Mouse (Mus musculus) heart, embryonic 16.5 days (tissue): ENCODE data around the gene Isyna1. TPM values are rescaled to one million over a fixed set of nuclear protein-coding genes. Genes with fewer than 3 reads are reported as not detected.

Experiments used
- ATAC-seq: fragments of 200-750 bp; cut with Nextera tagmentation; replicated peaks from 2 replicates; pipeline ENCODE4 v1.8.0; 2017; ENCODE audit warnings: moderate number of reproducible peaks; ENCODE audit not compliant: insufficient read depth, low FRiP score; ENCODE audit errors: extremely low read depth
- H3K27ac ChIP-seq: fragments of 300-500 bp; sonication (generic); 2 replicates; pipeline ENCODE4 v1.5.1; 2014; ENCODE audit warnings: mild to moderate bottlenecking, low read length, control low read depth, moderate library complexity
- H3K27me3 ChIP-seq: fragments of 300-500 bp; sonication (generic); 2 replicates; pipeline ENCODE4 v1.6.1; 2014; ENCODE audit warnings: low read length, mixed read lengths; ENCODE audit not compliant: control insufficient read depth, insufficient read depth
- H3K36me3 ChIP-seq: fragments of 300-500 bp; sonication (generic); 2 replicates; pipeline ENCODE4 v1.6.1; 2014; ENCODE audit not compliant: control insufficient read depth, insufficient read depth
- H3K4me1 ChIP-seq: fragments of 300-500 bp; sonication (generic); 2 replicates; pipeline ENCODE4 v1.6.1; 2014; ENCODE audit warnings: low read length, mixed read lengths; ENCODE audit not compliant: control insufficient read depth, insufficient read depth
- H3K4me2 ChIP-seq: fragments of 300-500 bp; sonication (generic); 2 replicates; pipeline ENCODE4 v1.6.1; 2014; ENCODE audit warnings: low read depth, mild to moderate bottlenecking, control low read depth, low read length
- H3K4me3 ChIP-seq: fragments of 300-500 bp; sonication (generic); 2 replicates; pipeline ENCODE4 v1.5.1; 2014; ENCODE audit warnings: mild to moderate bottlenecking, control low read depth, low read length
- H3K9ac ChIP-seq: fragments of 300-500 bp; sonication (generic); 2 replicates; pipeline ENCODE4 v1.6.1; 2014; ENCODE audit warnings: low read length, control low read depth
- H3K9me3 ChIP-seq: fragments of 300-500 bp; sonication (generic); replicated peaks from 2 replicates; pipeline ENCODE4 v1.6.1; 2016; ENCODE audit warnings: low read length; ENCODE audit not compliant: control insufficient read depth
- WGBS: fragments of 180-500 bp; shearing (Covaris S2); extraction: QIAGEN DNeasy Blood & Tissue Kit; methylation state at CpG from one replicate; pipeline ENCODE4 v1.1.7; 2014; 5-methylcytosine and 5-hydroxymethylcytosine counted together
- polyA plus RNA-seq: library from polyadenylated mRNA; unstranded; fragments of >200 nt; fragmentation: Nextera tagmentation; extraction: Ambion mirVana; gene quantifications from 2 replicates; pipeline ENCODE4 v1.2.1, GENCODE M21; 2015

The Isyna1 gene
- polyA plus RNA-seq, 1 experiment from 2014 or later = 111 TPM

DNA sequence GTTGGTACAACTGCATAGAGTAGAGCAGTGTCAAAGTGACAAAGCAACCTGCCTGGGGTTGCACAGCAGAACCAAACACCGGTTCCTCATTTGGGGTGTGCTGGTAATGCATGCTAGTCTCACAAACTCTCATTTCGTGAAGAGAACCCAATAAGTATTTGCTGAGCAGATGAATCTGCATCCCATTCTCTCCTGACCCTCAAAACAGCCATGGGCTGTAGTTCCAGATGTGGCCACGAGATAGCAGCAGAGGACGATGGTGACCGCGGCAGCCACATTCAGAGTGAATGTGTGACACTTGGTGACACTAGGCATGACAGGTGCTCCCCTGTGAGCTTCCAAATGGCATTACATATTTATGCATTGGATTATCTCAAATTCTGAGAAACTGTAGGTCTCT is 17.7 kb downstream of the Isyna1 start:
- Histone ChIP-seq H3K27ac (peak overlapping the region; percentile 72), H3K9ac (peak overlapping the region; percentile 61), H3K36me3 (no peaks in the 10 kb centered on the region), H3K4me1 (peaks cover 17% of the 10 kb centered on the region), H3K9me3 (no peaks in the 10 kb centered on the region), H3K4me2 (peak overlapping the region; percentile 99), H3K27me3 (no peaks in the 10 kb centered on the region), H3K4me3 (peak overlapping the region; percentile 49)
- ATAC-seq = no peak
- WGBS = 0% methylated on average over 6 of the region's 6 CpGs

DNA sequence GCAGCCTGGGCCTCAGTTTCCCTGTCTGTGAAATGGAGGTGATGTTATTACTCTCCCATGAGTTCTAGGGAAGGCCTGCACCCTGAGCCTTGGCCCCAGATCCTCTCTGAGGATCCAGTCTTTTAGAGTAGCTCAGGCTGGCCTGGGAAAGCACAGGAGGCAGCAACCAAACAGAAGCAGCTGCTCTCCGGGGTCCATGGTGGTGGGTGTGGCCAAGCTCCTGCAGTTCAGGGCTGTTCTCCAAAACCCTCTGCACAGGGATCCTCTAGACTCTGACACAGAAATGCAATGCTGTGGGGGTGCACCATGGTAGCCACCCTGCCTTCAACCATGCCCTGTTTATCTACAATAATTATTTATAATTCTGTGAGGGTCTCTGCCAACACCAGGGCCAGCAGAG is 19.6 kb downstream of the Isyna1 start:
- Histone ChIP-seq H3K27me3 (no peaks in the 10 kb centered on the region), H3K4me2 (no peak overlapping the region), H3K27ac (no peak overlapping the region), H3K4me3 (no peak overlapping the region), H3K9me3 (no peaks in the 10 kb centered on the region), H3K36me3 (no peaks in the 10 kb centered on the region), H3K4me1 (peaks cover 17% of the 10 kb centered on the region), H3K9ac (no peak overlapping the region)
- no peak for ATAC-seq
- 4% methylated on average over 1 of the region's 1 CpGs for WGBS

DNA sequence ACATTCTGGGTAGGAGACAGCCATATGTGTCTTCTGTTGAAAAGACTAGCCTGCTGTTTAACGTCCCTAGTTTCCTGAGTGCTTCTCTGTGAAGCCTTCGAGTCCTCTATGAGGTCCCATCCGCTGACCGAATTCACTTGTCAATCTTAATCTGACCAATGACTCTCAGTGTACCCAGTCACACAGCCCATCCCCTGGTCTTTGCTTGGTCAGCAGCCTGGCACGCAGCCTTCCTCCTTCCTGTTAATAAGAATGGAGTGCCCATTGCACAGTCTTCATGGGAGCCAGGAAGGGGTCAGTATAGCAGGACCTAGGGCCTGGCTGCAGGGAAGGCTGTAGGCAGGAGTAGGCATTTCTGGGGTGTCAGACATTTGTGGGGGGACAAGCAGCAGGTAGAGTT is 20.3 kb downstream of the Isyna1 start:
- no peaks in the 10 kb centered on the region for H3K9me3 ChIP-seq
- no peaks in the 10 kb centered on the region for H3K27me3 ChIP-seq
- ATAC-seq = no peak
- H3K4me1 ChIP-seq = peaks cover 11% of the 10 kb centered on the region
- no peak overlapping the region for H3K9ac ChIP-seq
- no peaks in the 10 kb centered on the region for H3K36me3 ChIP-seq
- H3K4me2 ChIP-seq = no peak overlapping the region
- WGBS = 66% methylated on average over 5 of the region's 5 CpGs
- H3K27ac ChIP-seq = no peak overlapping the region
- H3K4me3 ChIP-seq = no peak overlapping the region

DNA sequence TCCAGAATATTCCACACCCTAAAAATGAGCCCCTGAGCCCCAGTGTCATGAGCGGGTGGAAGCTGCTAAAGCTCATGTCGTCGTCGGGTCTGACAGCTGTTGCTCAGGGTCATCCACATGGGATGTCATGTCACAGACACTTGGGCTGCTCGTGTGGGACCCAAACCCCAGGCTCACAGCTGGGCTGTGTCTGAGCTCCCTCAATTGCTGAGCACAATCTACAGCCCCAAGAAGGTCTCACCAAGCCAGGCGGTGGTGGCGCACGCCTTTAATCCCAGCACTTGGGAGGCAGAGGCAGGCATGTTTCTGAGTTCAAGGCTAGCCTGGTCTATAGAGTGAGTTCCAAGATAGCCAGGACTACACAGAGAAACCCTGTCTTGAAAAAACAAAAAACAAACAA is 21.1 kb downstream of the Isyna1 start:
- Histone ChIP-seq H3K4me2 (no peak overlapping the region), H3K36me3 (no peaks in the 10 kb centered on the region), H3K4me3 (no peak overlapping the region), H3K27ac (no peak overlapping the region), H3K27me3 (peaks cover 1% of the 10 kb centered on the region; the same call in 1 of the 2 replicates), H3K4me1 (peaks cover 10% of the 10 kb centered on the region), H3K9me3 (no peaks in the 10 kb centered on the region), H3K9ac (no peak overlapping the region)
- ATAC-seq = no peak
- WGBS = 74% methylated on average over 8 of the region's 8 CpGs

DNA sequence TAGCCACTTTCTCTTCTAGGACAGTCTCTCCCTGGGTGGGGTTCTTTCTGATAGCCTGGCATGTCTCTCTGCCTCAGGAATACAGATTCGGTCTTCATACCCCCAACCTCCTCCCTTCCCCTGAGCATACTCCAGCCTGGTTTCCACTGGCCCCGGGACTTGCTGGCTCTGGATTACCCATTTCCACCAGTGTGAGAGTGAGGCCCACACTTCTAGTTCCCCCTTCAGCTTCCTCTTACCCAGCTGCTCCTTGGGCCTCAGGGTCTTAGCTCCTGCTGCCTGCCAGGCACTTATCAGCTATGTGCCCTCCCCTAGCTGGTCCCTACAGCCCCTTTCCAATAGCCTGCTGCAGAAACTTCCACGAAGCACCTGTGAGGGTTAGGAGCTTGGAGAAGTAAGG is 21.7 kb downstream of the Isyna1 start, which contains the start of gene Lrrc25:
Gene Lrrc25 (plus strand): TSS at position 262 of the 400 bp plus-strand sequence.
- ATAC-seq = no peak
- 69% methylated on average over 3 of the region's 3 CpGs for WGBS
- peaks cover 5% of the 10 kb centered on the region; the same call in 1 of the 2 replicates for H3K27me3 ChIP-seq
- H3K9me3 ChIP-seq = no peaks in the 10 kb centered on the region
- peaks cover 7% of the 10 kb centered on the region; the same call in 1 of the 2 replicates for H3K4me1 ChIP-seq
- H3K36me3 ChIP-seq = no peaks in the 10 kb centered on the region
- no peak within 1 kb of the TSS for H3K9ac ChIP-seq
- H3K4me3 ChIP-seq = no peak within 1 kb of the TSS
- no peak within 1 kb of the TSS for H3K4me2 ChIP-seq
- H3K27ac ChIP-seq = no peak within 1 kb of the TSS

DNA sequence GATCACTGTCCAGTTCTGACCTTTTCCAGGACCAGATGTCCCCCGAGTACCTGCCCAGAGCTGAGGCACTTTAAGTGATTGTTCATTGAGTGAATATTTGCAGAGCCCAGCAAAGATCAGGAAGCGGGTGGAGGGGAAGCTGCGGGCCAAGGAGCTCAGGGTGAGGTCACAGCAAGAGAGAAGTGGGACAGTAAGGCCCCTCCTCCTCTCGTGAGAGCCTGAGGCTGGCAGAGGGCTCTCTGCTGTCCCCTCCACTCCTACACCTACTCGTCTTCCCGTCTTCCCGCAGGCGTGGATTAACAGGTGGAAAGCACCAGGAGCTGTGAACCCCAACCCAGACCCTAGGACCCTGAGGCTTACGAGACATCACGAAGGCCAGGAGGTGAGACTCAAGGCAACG is 22.5 kb downstream of the Isyna1 start:
- ATAC-seq = no peak
- no peak overlapping the region for H3K9ac ChIP-seq
- no peaks in the 10 kb centered on the region for H3K9me3 ChIP-seq
- 0 out of 2 replicates have a peak, but pooled peaks cover 2% of the 10 kb centered on the region for H3K4me1 ChIP-seq
- no peak overlapping the region for H3K27ac ChIP-seq
- WGBS = 45% methylated on average over 11 of the region's 11 CpGs
- H3K36me3 ChIP-seq = no peaks in the 10 kb centered on the region
- H3K4me2 ChIP-seq = no peak overlapping the region
- H3K4me3 ChIP-seq = no peak overlapping the region
- H3K27me3 ChIP-seq = peaks cover 7% of the 10 kb centered on the region

DNA sequence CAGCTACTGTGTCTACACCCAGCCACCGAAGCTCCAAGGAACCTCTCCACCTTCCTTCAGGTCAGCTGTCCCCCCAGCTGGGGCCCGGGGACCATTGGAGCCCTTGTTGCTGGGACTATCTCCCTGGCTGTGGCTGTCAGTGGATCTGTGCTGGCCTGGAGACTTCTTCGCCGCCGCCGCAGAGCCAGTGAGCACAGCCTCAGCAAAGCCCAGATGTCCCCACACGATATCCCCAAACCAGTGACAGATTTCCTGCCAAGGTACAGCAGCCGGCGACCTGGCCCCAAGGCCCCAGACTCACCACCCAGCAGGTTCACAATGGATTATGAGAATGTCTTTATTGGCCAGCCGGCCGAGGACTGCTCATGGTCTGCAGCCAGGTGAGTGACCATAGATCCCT is 23.8 kb downstream of the Isyna1 start:
- Histone ChIP-seq H3K4me2 (no peak overlapping the region), H3K4me1 (no peaks in the 10 kb centered on the region), H3K4me3 (no peak overlapping the region), H3K9me3 (no peaks in the 10 kb centered on the region), H3K27ac (no peak overlapping the region), H3K27me3 (peaks cover 10% of the 10 kb centered on the region), H3K9ac (no peak overlapping the region), H3K36me3 (no peaks in the 10 kb centered on the region)
- 83% methylated on average over 11 of the region's 11 CpGs for WGBS
- ATAC-seq = no peak

DNA sequence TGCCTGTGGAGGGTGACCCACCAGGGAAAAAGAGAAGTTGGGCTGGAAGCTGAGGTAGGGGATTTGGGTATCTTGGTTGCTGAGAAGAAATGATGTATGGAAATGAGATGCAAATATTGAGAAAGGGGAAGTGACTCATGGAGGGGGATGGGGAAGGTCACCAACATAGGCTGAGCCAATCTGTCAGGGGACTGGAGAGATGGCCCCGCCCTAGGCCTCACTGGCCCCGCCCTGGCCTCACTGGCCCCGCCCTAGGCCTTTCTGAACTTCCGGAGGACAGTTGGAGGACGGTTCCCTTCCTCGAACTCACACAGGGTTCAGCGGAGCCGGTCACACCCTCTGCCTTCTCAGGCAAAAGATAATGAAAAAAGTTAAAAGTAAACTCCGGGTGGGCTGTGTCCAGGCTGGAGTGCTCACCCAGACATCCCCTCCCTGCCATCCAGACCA is 24.7 kb downstream of the Isyna1 start:
- peak; percentile 71 for ATAC-seq
- Histone ChIP-seq H3K4me3 (no peak overlapping the region), H3K4me2 (no peak overlapping the region), H3K36me3 (no peaks in the 10 kb centered on the region), H3K9ac (no peak overlapping the region), H3K27ac (no peak overlapping the region), H3K27me3 (peaks cover 10% of the 10 kb centered on the region), H3K4me1 (no peaks in the 10 kb centered on the region), H3K9me3 (no peaks in the 10 kb centered on the region)
- WGBS = 33% methylated on average over 9 of the region's 9 CpGs

DNA sequence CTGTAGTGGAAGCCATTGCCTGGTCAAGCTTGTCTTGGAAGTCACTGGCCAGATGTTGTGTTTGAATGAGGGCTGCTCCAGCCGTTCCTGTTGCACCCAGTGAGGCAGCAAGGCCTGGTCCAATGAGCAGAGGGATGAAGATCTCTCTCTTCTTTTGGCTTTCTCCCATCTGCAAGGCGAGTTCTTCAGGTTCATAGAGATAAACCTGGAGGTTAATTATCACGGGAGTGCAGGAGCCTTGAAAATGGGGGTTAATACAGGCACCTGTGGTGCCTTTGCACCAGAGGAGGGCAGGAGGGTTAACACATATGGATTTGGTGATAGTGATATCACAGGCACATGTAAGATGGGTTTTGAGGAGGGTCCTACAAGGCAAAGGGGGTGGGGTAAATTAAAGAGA is 28.0 kb downstream of the Isyna1 start:
- Histone ChIP-seq H3K4me1 (no peaks in the 10 kb centered on the region), H3K36me3 (no peaks in the 10 kb centered on the region), H3K9ac (no peak overlapping the region), H3K27ac (no peak overlapping the region), H3K4me3 (no peak overlapping the region), H3K9me3 (no peaks in the 10 kb centered on the region), H3K27me3 (peaks cover 10% of the 10 kb centered on the region), H3K4me2 (no peak overlapping the region)
- 46% methylated on average over 3 of the region's 3 CpGs for WGBS
- ATAC-seq = no peak
